In genomic region chr12:51866226-51866910, GRCm38 (mm10) we compare ENCODE assay signal across 8 mouse cellular contexts. TPM values are rescaled to one million over a fixed set of nuclear protein-coding genes. Genes with fewer than 3 reads are reported as not detected.
DNase-seq lines count a peak whose midpoint lies in the region; TF ChIP-seq lines count a peak whose summit lies in the region.

No protein-coding gene starts in this region.

- intact Hi-C loops in heart, postnatal 10 days (cut with DNase I), result no loop called here

- peaks cover 47% of the 10 kb centered on the region for H3K4me1 ChIP-seq in thymus, adult 2 months (replicated peaks; ENCODE audit: control insufficient read depth, insufficient read depth, low read length)

- no peaks in the 10 kb centered on the region for H3K36me3 ChIP-seq in thymus, adult 2 months (ENCODE audit: control insufficient read depth, insufficient read depth, low read length)

- peak; percentile 40 for DNase-seq in adrenal gland, adult 8-10 months
- no peak for DNase-seq in adrenal gland, adult 18-20 months (ENCODE audit: low spot score in 2 of 2)
- peak; percentile 37 for DNase-seq in thymus, adult 2 months
- no peak for DNase-seq in thymus, postnatal 10 days (ENCODE audit: low spot score in 2 of 2)
- DNase-seq in heart, postnatal 10 days, result peak; percentile 35 to 44
- peak; percentile 77 for DNase-seq in lung, postnatal 36 days
- peak; percentile 75 for DNase-seq in thymus, postnatal 0 days (ENCODE audit: low spot score)
- no peak for DNase-seq in layer of hippocampus, adult 8-10 months (ENCODE audit: low spot score in 2 of 2)

- no peak overlapping the region for H3K4me3 ChIP-seq in thymus, adult 2 months (ENCODE audit: control insufficient read depth, insufficient read depth, low read length)

- H3K27ac ChIP-seq in thymus, adult 2 months (ENCODE audit: control insufficient read depth, insufficient read depth, low read length), result peak overlapping the region; percentile 89

- no peak for TF ChIP-seq POLR2A in thymus, adult 2 months (IDR thresholded peaks at IDR 0.05; ENCODE audit: control insufficient read depth, extremely low read depth, insufficient read depth, low read length, poor library complexity)

- no peaks in the 10 kb centered on the region for H3K27me3 ChIP-seq in thymus, adult 2 months (ENCODE audit: control insufficient read depth, insufficient read depth, low read length)

- WGBS in thymus, adult 2 months, result 33% methylated on average over 13 of the region's 13 CpGs

- TF ChIP-seq CTCF in thymus, adult 2 months (IDR thresholded peaks at IDR 0.05; ENCODE audit: borderline replicate concordance, control insufficient read depth, extremely low read depth, insufficient read depth, low read length, poor library complexity), result no peak

RNA-seq across cellular contexts. Expression of gene Hectd1, which starts 37.0 kb away (rescaled TPM):
- 100 to 1,000 TPM in 1 of 4 experiments, 10 to 100 TPM in 3; 89.8 to 101 (median 93.6) TPM for total RNA-seq in adrenal gland, adult 8-10 months (2022)
- total RNA-seq in adrenal gland, adult 18-20 months (2021), result 10 to 100 TPM; 62.6 to 84.1 TPM
- polyA plus RNA-seq in thymus, adult 2 months (2012; rRNA removed), result 27.7 and 29.6 TPM in 2 replicates
- total RNA-seq in heart, postnatal 10 days (2021), result 10 to 100 TPM; 95.8 to 97.3 TPM
- polyA plus RNA-seq in thymus, postnatal 0 days (2015; fragmentation: Nextera tagmentation; extraction: Ambion mirVana), result 36.7 and 50.8 TPM in 2 replicates
- 10 to 100 TPM; 76.0 to 86.8 (median 83.3) TPM for total RNA-seq in layer of hippocampus, adult 8-10 months (2022)

Comparison
In these comparisons a context has a peak if more than half of its experiments do, and no peak if none do; other contexts are left out.
1. DNase-seq: peak in adrenal gland, adult 8-10 months (single experiment), thymus, adult 2 months (single experiment), heart, postnatal 10 days (2 of 2), lung, postnatal 36 days (single experiment) and thymus, postnatal 0 days (single experiment); none in adrenal gland, adult 18-20 months (0 of 2), thymus, postnatal 10 days (0 of 2) and layer of hippocampus, adult 8-10 months (0 of 2).